Mouse (Mus musculus) MEL (cell line): ENCODE measurements around the gene Nr2c1.

Experiments used
- CHD2 ChIP-seq: IDR thresholded peaks from 2 replicates; pipeline ENCODE4 v1.6.1; 2011; ENCODE audit warnings: low read length, improper control_type of control experiment
- CTCF ChIP-seq, 3 experiments: IDR thresholded peaks in 2 of 3; conservative IDR thresholded peaks in 1 of 3; 2 replicates each; pipeline ENCODE4 v1.5.1; 2011 to 2012; ENCODE audit warnings: low read length in 3 of 3, low read depth in 2 of 3, mild to moderate bottlenecking in 2 of 3, improper control_type of control experiment in 1 of 3, inconsistent platforms in 1 of 3, mixed read lengths in 1 of 3, moderate library complexity in 1 of 3; ENCODE audit not compliant: control insufficient read depth in 1 of 3, insufficient read depth in 1 of 3, poor library complexity in 1 of 3, severe bottlenecking in 1 of 3
- EP300 ChIP-seq, 2 experiments: IDR thresholded peaks; 2 replicates each; pipeline ENCODE4 v1.6.1; 2011; ENCODE audit warnings: improper control_type of control experiment in 2 of 2, low read length in 2 of 2, low read depth in 1 of 2, mild to moderate bottlenecking in 1 of 2
- ETS1 ChIP-seq: IDR thresholded peaks from 2 replicates; pipeline ENCODE4 v1.6.1; 2012; ENCODE audit warnings: low read depth, mild to moderate bottlenecking, inconsistent platforms, low read length, improper control_type of control experiment, moderate library complexity
- GATA1 ChIP-seq: IDR thresholded peaks from 2 replicates; pipeline ENCODE4 v1.6.1; 2011; ENCODE audit warnings: low read depth, low read length, improper control_type of control experiment
- MAX ChIP-seq: IDR thresholded peaks from 2 replicates; pipeline ENCODE4 v1.6.1; 2011; ENCODE audit warnings: low read length, improper control_type of control experiment
- SMC3 ChIP-seq: IDR thresholded peaks from 2 replicates; pipeline ENCODE4 v1.6.1; 2011; ENCODE audit warnings: low read depth, low read length, improper control_type of control experiment
- TCF12 ChIP-seq: IDR thresholded peaks from 2 replicates; pipeline ENCODE4 v1.6.1; 2014; ENCODE audit warnings: low read depth, mild to moderate bottlenecking, inconsistent platforms, low read length, improper control_type of control experiment, moderate library complexity
- USF1 ChIP-seq: IDR thresholded peaks from 2 replicates; pipeline ENCODE4 v1.6.1; 2014; ENCODE audit warnings: low read depth, mild to moderate bottlenecking, inconsistent platforms, low read length, improper control_type of control experiment, moderate library complexity

DNA sequence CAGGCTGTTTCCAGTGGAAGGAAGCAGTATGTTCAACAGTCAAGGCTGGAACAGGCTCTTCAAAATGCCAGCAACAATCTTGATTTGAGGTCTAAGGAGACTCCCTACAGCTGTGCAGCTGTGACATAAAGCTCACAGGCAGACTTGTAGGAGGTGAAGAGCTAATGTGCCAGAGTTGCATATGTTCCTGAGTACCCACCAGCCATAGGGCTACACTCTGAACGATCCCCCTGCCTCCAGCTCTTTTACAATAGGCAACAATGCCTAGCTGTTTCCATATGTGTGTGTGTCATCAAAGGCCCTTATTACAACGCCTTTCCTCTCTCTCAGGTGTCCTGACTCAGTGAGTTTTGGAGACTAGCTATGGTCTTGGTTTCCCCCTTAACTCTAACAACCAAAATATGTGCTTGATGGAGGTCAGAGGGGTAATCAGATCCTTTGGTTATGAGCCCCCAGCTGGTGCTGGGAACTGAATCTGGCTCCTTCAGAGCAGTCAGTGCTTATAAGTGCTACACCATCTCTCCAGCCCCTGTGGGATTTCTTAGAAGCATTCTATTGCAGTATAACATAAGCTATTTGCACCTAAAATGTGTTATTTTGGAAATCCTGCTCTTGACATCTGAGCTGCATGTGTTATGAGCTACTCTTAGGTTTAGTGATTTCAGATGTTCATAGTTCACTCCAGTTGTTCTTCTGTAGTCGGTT is 7.4 kb upstream of the Nr2c1 start:
- TF ChIP-seq MAX (no peak), CTCF (IDR thresholded peaks at IDR 0.05 in 2 of 3, conservative IDR thresholded peaks at IDR 0.05 in 1 of 3; ENCODE audit: control insufficient read depth in 1 of 3, insufficient read depth in 1 of 3, low read depth in 2 of 3, low read length in 3 of 3, poor library complexity in 1 of 3, severe bottlenecking in 1 of 3) (no peak), CHD2 (no peak), ETS1 (no peak), GATA1 (no peak), EP300 (IDR thresholded peaks at IDR 0.05; ENCODE audit: low read depth in 1 of 2, low read length in 2 of 2) (no peak), SMC3 (no peak), USF1 (no peak), TCF12 (no peak)
